Mouse (Mus musculus): ENCODE results near the gene Adgrg2.

- TF ChIP-seq EP300 (IDR thresholded peaks at IDR 0.05; ENCODE audit: low read depth) (no peak), CTCF (IDR thresholded peaks at IDR 0.05; ENCODE audit: low read depth) (no peak)
Observed at GRCm38 (mm10) chrX:160350995-160351394, 39.5 kb upstream of the Adgrg2 start.

Measured in liver, postnatal 0 days (tissue).